Mouse (Mus musculus): ENCODE results near the gene Slc36a3. TPM values are rescaled to one million over a fixed set of nuclear protein-coding genes. Genes with fewer than 3 reads are reported as not detected.

Slc36a3 gene
- polyA plus RNA-seq, 1 experiment = not detected

DNA sequence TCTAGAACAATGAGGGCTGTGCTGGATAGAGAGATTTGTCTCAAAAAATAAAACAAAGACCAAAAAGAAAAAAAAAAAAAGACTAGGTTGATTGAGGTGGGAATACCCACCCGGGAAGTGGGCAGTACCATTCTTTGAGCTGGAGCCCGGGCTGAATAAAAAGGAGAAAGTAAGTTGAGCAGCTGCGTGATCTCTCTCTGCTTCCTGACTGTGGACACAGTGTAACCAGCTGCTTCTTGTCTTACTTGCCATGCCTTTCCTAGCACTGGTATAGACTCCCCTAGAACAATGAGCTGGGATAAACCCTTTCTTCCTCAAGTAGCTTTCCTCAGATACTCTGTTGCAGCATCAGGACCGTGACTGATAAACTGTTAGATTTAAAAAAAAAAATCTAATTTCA, 10.0 kb downstream of the Slc36a3 start:
- Histone ChIP-seq H3K4me1 (ENCODE audit: control insufficient read depth, insufficient read depth, low read length) (no peaks in the 10 kb centered on the region), H3K27ac (ENCODE audit: insufficient read depth, low read length) (no peak overlapping the region), H3K4me3 (replicated peaks; ENCODE audit: insufficient read depth, low read depth, low read length) (no peak overlapping the region), H3K27me3 (ENCODE audit: control insufficient read depth, insufficient read depth, low read length) (no peaks in the 10 kb centered on the region)
- no peak for DNase-seq
- no peak for TF ChIP-seq CTCF (IDR thresholded peaks at IDR 0.05; ENCODE audit: borderline replicate concordance, insufficient read depth, low read depth, low read length)
- TF ChIP-seq POLR2A (IDR thresholded peaks at IDR 0.05; ENCODE audit: borderline replicate concordance, insufficient read depth, low read length) = no peak
- 76% methylated on average over 4 of the region's 4 CpGs for WGBS

DNA sequence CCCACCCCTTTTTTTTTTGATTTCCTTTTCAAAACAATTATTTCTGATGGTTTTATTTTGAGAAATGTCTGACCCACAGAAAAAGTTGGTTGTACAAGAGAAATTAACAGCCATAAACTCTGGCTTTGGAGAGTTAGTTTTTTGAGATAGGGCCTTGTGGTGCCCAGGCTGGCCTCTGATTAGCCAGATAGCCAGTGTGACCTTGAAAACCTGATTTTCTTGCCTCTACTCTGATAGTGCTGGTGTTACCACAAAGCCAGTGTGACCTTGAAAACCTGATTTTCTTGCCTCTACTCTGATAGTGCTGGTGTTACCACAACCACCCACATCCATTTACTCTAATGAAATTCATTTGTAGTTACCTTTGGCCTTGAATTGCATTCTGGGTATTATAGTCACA, 13.9 kb downstream of the Slc36a3 start:
- TF ChIP-seq POLR2A (IDR thresholded peaks at IDR 0.05; ENCODE audit: borderline replicate concordance, insufficient read depth, low read length) = no peak
- no peak for TF ChIP-seq CTCF (IDR thresholded peaks at IDR 0.05; ENCODE audit: borderline replicate concordance, insufficient read depth, low read depth, low read length)
- Histone ChIP-seq H3K4me1 (ENCODE audit: control insufficient read depth, insufficient read depth, low read length) (no peaks in the 10 kb centered on the region), H3K4me3 (replicated peaks; ENCODE audit: insufficient read depth, low read depth, low read length) (no peak overlapping the region), H3K27me3 (ENCODE audit: control insufficient read depth, insufficient read depth, low read length) (no peaks in the 10 kb centered on the region), H3K27ac (ENCODE audit: insufficient read depth, low read length) (no peak overlapping the region)
- DNase-seq = no peak

DNA sequence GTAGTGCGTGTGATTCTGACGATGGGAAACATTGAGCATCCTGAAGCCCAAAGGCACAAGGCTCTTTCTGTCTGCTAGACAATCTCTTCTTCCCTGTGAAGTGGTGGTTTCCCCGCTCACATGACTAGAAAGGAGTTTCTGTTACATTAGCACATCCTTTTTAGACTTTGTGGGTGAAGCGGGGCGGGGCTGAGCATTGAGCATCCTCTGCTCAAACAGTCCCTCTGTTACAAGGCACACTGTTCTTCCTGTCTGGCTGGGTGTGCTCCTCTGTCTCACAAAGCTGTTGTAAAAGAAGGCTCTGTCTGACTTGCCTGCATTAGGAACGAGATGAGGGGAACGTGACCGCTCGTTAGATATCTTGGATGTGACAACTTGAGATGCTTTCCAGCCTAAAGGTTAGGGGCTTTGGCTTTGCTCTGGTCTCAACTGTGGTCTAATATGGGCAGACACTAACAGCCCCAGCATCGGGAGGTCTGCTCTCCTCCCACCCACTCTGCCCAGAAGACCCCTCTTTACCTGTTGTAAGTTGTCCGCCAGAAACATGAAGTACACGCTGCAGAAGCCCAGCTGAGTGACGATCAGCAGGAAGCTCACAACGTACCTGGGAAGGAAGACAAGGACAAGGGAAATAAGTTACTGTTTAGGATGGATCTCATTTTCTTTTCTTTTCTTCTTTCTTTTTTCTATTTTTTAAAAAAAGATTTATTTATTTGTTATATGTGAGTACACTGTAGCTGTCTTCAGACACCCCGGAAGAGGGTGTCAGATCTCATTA, 14.5 kb downstream of the Slc36a3 start:
- 86% methylated on average over 15 of the region's 15 CpGs for WGBS
- H3K27me3 ChIP-seq (ENCODE audit: control insufficient read depth, insufficient read depth, low read length) = no peaks in the 10 kb centered on the region
- H3K27ac ChIP-seq (ENCODE audit: insufficient read depth, low read length) = no peak overlapping the region
- TF ChIP-seq CTCF (IDR thresholded peaks at IDR 0.05; ENCODE audit: borderline replicate concordance, insufficient read depth, low read depth, low read length) (no peak), POLR2A (IDR thresholded peaks at IDR 0.05; ENCODE audit: borderline replicate concordance, insufficient read depth, low read length) (no peak)
- H3K4me1 ChIP-seq (ENCODE audit: control insufficient read depth, insufficient read depth, low read length) = no peaks in the 10 kb centered on the region
- DNase-seq = no peak
- H3K4me3 ChIP-seq (replicated peaks; ENCODE audit: insufficient read depth, low read depth, low read length) = no peak overlapping the region

DNA sequence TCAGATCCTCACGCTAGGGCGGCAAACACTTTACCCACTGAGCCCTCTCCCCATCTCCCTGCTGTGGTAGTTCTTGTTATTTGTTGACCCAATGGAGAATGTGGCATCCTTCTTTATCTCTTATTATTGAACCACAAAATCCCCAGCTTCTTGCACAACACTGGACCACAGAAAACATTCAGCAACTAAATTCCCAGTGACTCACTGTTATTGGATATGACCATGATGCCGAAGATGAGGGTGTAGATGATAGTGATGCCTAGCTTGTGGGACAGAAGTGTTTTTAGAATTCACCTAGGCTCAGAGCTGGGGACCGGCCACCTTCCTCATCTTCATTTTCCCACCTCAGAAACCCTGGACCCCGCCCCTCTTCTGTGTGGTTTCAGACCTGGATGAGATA, 16.6 kb downstream of the Slc36a3 start:
- Histone ChIP-seq H3K27ac (ENCODE audit: insufficient read depth, low read length) (no peak overlapping the region), H3K27me3 (ENCODE audit: control insufficient read depth, insufficient read depth, low read length) (no peaks in the 10 kb centered on the region), H3K4me1 (ENCODE audit: control insufficient read depth, insufficient read depth, low read length) (no peaks in the 10 kb centered on the region), H3K4me3 (replicated peaks; ENCODE audit: insufficient read depth, low read depth, low read length) (no peak overlapping the region)
- TF ChIP-seq POLR2A (IDR thresholded peaks at IDR 0.05; ENCODE audit: borderline replicate concordance, insufficient read depth, low read length) (no peak), CTCF (IDR thresholded peaks at IDR 0.05; ENCODE audit: borderline replicate concordance, insufficient read depth, low read depth, low read length) (no peak)
- DNase-seq = no peak
- WGBS = 92% methylated on average over 5 of the region's 5 CpGs

DNA sequence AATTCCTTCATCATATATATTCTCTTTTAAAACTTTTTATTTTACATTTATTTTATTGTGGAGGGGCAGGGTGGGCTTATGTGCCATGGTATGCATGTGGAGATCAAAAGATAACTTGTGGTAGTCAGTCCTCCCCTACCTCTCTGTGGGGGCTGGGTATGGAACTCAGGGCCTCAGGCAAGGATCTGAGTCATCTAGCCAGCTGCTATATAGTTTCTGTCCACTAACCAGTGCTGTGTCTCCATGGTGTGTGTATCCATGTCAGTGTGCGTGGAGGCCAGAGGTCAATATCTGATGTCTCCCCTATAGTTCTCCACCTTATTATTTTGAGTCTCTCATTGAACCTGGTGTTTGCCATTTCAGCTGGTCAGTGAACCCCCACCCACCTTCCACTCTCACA, 17.1 kb downstream of the Slc36a3 start:
- Histone ChIP-seq H3K27ac (ENCODE audit: insufficient read depth, low read length) (no peak overlapping the region), H3K4me1 (ENCODE audit: control insufficient read depth, insufficient read depth, low read length) (no peaks in the 10 kb centered on the region), H3K4me3 (replicated peaks; ENCODE audit: insufficient read depth, low read depth, low read length) (no peak overlapping the region), H3K27me3 (ENCODE audit: control insufficient read depth, insufficient read depth, low read length) (no peaks in the 10 kb centered on the region)
- WGBS = 90% methylated on average over 1 of the region's 1 CpGs
- TF ChIP-seq POLR2A (IDR thresholded peaks at IDR 0.05; ENCODE audit: borderline replicate concordance, insufficient read depth, low read length) = no peak
- no peak for TF ChIP-seq CTCF (IDR thresholded peaks at IDR 0.05; ENCODE audit: borderline replicate concordance, insufficient read depth, low read depth, low read length)
- no peak for DNase-seq

DNA sequence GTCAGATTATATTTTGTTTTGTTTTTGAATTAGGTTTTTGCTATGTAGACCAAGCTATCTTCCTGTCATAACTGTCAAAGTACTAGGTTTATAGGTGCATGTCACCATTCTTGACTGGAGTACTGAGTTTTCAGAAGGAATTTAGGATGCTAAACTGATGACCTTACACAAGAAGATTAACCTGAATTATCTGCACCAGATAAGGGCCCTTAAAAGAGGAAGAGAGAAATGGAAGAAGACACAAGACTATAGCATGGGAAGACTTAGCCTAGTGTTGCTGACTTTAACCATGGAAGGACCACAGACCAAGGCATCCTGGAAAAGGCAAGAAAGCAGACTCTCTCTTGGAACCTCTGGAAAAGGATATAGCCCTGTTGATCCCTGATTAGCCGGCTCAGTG, 18.3 kb downstream of the Slc36a3 start:
- no peaks in the 10 kb centered on the region for H3K27me3 ChIP-seq (ENCODE audit: control insufficient read depth, insufficient read depth, low read length)
- no peak for DNase-seq
- no peak overlapping the region for H3K4me3 ChIP-seq (replicated peaks; ENCODE audit: insufficient read depth, low read depth, low read length)
- TF ChIP-seq CTCF (IDR thresholded peaks at IDR 0.05; ENCODE audit: borderline replicate concordance, insufficient read depth, low read depth, low read length) (no peak), POLR2A (IDR thresholded peaks at IDR 0.05; ENCODE audit: borderline replicate concordance, insufficient read depth, low read length) (no peak)
- 92% methylated on average over 1 of the region's 1 CpGs for WGBS
- no peak overlapping the region for H3K27ac ChIP-seq (ENCODE audit: insufficient read depth, low read length)
- no peaks in the 10 kb centered on the region for H3K4me1 ChIP-seq (ENCODE audit: control insufficient read depth, insufficient read depth, low read length)

DNA sequence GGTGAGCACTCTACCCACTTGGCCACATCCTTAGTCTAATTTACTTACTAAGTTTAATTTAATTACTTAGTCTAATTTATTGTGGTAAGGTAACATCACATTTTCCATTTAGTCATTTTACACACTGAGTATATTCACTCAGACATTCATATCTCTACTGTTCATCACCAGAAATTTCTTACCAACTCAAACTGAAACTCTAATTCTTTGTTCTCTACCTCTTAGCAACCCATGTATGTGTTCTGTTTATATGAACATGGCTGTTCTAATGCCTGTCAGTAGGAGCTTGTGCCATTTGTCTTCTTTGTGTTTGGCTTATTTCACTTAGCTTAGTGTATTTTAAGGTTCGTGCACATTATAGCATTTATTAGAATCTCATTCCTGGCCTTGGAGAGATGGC, 19.6 kb downstream of the Slc36a3 start:
- 95% methylated on average over 1 of the region's 1 CpGs for WGBS
- no peak overlapping the region for H3K27ac ChIP-seq (ENCODE audit: insufficient read depth, low read length)
- TF ChIP-seq CTCF (IDR thresholded peaks at IDR 0.05; ENCODE audit: borderline replicate concordance, insufficient read depth, low read depth, low read length) = no peak
- no peak for TF ChIP-seq POLR2A (IDR thresholded peaks at IDR 0.05; ENCODE audit: borderline replicate concordance, insufficient read depth, low read length)
- no peak for DNase-seq
- no peaks in the 10 kb centered on the region for H3K4me1 ChIP-seq (ENCODE audit: control insufficient read depth, insufficient read depth, low read length)
- no peak overlapping the region for H3K4me3 ChIP-seq (replicated peaks; ENCODE audit: insufficient read depth, low read depth, low read length)
- H3K27me3 ChIP-seq (ENCODE audit: control insufficient read depth, insufficient read depth, low read length) = no peaks in the 10 kb centered on the region

DNA sequence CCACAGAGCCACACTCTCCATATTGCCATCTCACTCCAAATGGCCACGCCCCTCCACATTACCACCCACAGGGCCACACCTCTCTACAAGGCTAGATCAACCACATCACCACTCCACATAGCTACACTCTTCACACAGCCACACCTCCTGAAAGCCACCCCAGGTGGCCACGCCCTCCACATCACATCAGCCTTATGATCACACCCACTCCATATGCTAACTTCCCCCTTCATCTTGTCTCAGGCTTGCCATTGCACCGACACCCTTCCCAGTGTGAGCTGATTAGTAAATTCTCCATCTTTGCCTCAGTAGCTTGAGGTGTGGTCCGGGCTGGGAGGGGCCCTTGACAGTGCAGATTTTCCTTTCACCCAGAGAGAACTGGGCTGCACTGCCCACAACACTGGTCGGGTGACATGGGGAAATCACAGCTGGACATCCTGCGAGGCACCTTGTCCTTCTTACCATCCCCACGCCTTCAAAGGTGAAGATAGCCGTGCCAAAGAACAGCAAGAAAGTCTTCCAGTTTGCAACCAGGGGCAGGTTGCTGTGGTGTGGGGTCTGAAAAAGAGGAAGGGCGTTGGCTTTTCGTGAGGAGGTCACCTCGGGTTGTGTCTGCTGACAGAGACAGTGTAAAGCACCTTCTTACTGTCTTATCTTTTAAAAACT, 20.3 kb downstream of the Slc36a3 start:
- WGBS = 87% methylated on average over 11 of the region's 11 CpGs
- no peak for DNase-seq
- Histone ChIP-seq H3K27me3 (ENCODE audit: control insufficient read depth, insufficient read depth, low read length) (no peaks in the 10 kb centered on the region), H3K4me3 (replicated peaks; ENCODE audit: insufficient read depth, low read depth, low read length) (no peak overlapping the region), H3K27ac (ENCODE audit: insufficient read depth, low read length) (no peak overlapping the region), H3K4me1 (ENCODE audit: control insufficient read depth, insufficient read depth, low read length) (no peaks in the 10 kb centered on the region)
- no peak for TF ChIP-seq POLR2A (IDR thresholded peaks at IDR 0.05; ENCODE audit: borderline replicate concordance, insufficient read depth, low read length)
- TF ChIP-seq CTCF (IDR thresholded peaks at IDR 0.05; ENCODE audit: borderline replicate concordance, insufficient read depth, low read depth, low read length) = no peak

Measured in cerebellum, adult 2 months (tissue).